29 mouse cellular contexts compared by ENCODE assay signal in genomic region chr3:65484161-65484733, GRCm38 (mm10). TPM values are rescaled to one million over a fixed set of nuclear protein-coding genes. Genes with fewer than 3 reads are reported as not detected.
DNase-seq lines count a peak whose midpoint lies in the region; ATAC-seq and TF ChIP-seq lines count a peak whose summit lies in the region.
"Had no signal": no experiment of that assay in that cellular context is flagged by ENCODE, and none has a peak within 500 bp of the region (broad histone marks: within the 10 kb centered on the region; RNA-seq: fewer than 3 reads in every experiment).

No protein-coding gene starts in this region.

- in situ Hi-C loops in ES-E14 (cut with MboI; ENCODE audit: low sequenced_read_pairs in 2 of 2, unreplicated experiment in 2 of 2) = no loop called here

- ATAC-seq in kidney, postnatal 0 days (replicated peaks; ENCODE audit: low FRiP score, low read depth) = no peak
- no peak for ATAC-seq in kidney, embryonic 14.5 days (ENCODE audit: low FRiP score, low TSS enrichment)
- ATAC-seq in common myeloid progenitor, adult 5-6 weeks (replicated peaks; ENCODE audit: low read depth, poor library complexity, severe bottlenecking) = peak; percentile 96
- peak; percentile 59; the same call in 1 of the 2 replicates for ATAC-seq in monocyte, adult 5-6 weeks (replicated peaks; ENCODE audit: insufficient number of reproducible peaks, low FRiP score, low TSS enrichment, poor library complexity, severe bottlenecking)
- ATAC-seq in hindbrain, embryonic 14.5 days (ENCODE audit: low FRiP score) = no peak
- ATAC-seq: CD4-positive, CD25-positive, alpha-beta regulatory T cell, adult 4 months; forebrain, embryonic 13.5 days; inflammation-experienced regulatory T-cells, adult 6 months had no signal

- no peak overlapping the region for H3K27ac ChIP-seq in kidney, postnatal 0 days
- no peak overlapping the region for H3K27ac ChIP-seq in kidney, embryonic 14.5 days (ENCODE audit: low read depth, low read length)
- H3K27ac ChIP-seq in ES-E14 (ENCODE audit: insufficient read depth, low read depth, low read length, poor library complexity, severe bottlenecking) = peak overlapping the region; percentile 3; the same call in 1 of the 2 replicates
- H3K27ac ChIP-seq in hindbrain, embryonic 14.5 days = no peak overlapping the region
- H3K27ac ChIP-seq: embryonic facial prominence, embryonic 13.5 days; forebrain, embryonic 13.5 days; gastrocnemius, adult 2 months; hindbrain, embryonic 13.5 days; macrophage; midbrain, embryonic 12.5 days; neural tube, embryonic 12.5 days had no signal

- no peaks in the 10 kb centered on the region for H3K4me1 ChIP-seq in kidney, postnatal 0 days (replicated peaks; ENCODE audit: insufficient read depth, low read length)
- peaks cover 7% of the 10 kb centered on the region for H3K4me1 ChIP-seq in kidney, embryonic 14.5 days (ENCODE audit: control insufficient read depth, insufficient read depth, low read length)
- peaks cover 5 to 11% of the 10 kb centered on the region in 2 experiments; a peak in 3 of 4 replicates for H3K4me1 ChIP-seq in ES-E14 (ENCODE audit: control insufficient read depth in 2 of 2, insufficient read depth in 2 of 2, low read length in 2 of 2, poor library complexity in 1 of 2)
- H3K4me1 ChIP-seq in hindbrain, embryonic 14.5 days (replicated peaks; ENCODE audit: control insufficient read depth, insufficient read depth, low read length) = no peaks in the 10 kb centered on the region
- H3K4me1 ChIP-seq: forebrain, embryonic 13.5 days; hindbrain, embryonic 13.5 days; midbrain, embryonic 12.5 days; neural tube, embryonic 12.5 days had no signal

- DNase-seq in kidney, postnatal 0 days (ENCODE audit: low spot score) = no peak
- DNase-seq in ES-E14 (ENCODE audit: low read depth, low spot score) = no peak
- DNase-seq in hindbrain, embryonic 14.5 days (ENCODE audit: low spot score) = no peak
- no peak for DNase-seq in gastrocnemius, postnatal 10 days
- DNase-seq in thymus, postnatal 25 days = no peak
- DNase-seq: adrenal gland, adult 2 months; cerebellum, adult 18-20 months; cerebellum, postnatal 25 days; embryo, embryonic 11 days; gastrocnemius, adult 2 months; heart, postnatal 10 days; kidney, adult 18-20 months; kidney, postnatal 14 days; lung, embryonic 14.5 days; retina, postnatal 1 day; thymus, postnatal 14 days had no signal

- TF ChIP-seq CTCF in kidney, postnatal 0 days (IDR thresholded peaks at IDR 0.05; ENCODE audit: low read depth) = peak; percentile 26; the same call in 1 of the 2 replicates

- no peak overlapping the region for H3K9ac ChIP-seq in kidney, postnatal 0 days (ENCODE audit: low read depth, low read length)
- no peak overlapping the region for H3K9ac ChIP-seq in kidney, embryonic 14.5 days (ENCODE audit: low read depth, low read length)
- peak overlapping the region; percentile 10; the same call in 1 of the 2 replicates for H3K9ac ChIP-seq in ES-E14 (ENCODE audit: insufficient read depth, low read depth, low read length, poor library complexity, severe bottlenecking)
- H3K9ac ChIP-seq in hindbrain, embryonic 14.5 days = no peak overlapping the region
- H3K9ac ChIP-seq: embryonic facial prominence, embryonic 13.5 days; forebrain, embryonic 13.5 days; hindbrain, embryonic 13.5 days; lung, embryonic 14.5 days; midbrain, embryonic 12.5 days; neural tube, embryonic 12.5 days had no signal

- no peak overlapping the region for H3K4me2 ChIP-seq in kidney, postnatal 0 days (ENCODE audit: low read length)
- no peak overlapping the region for H3K4me2 ChIP-seq in kidney, embryonic 14.5 days (replicated peaks; ENCODE audit: low read depth, low read length)
- H3K4me2 ChIP-seq in hindbrain, embryonic 14.5 days (replicated peaks) = no peak overlapping the region
- H3K4me2 ChIP-seq: embryonic facial prominence, embryonic 13.5 days; forebrain, embryonic 13.5 days; heart, embryonic 11.5 days; hindbrain, embryonic 13.5 days; lung, embryonic 14.5 days; midbrain, embryonic 12.5 days; neural tube, embryonic 12.5 days had no signal

- no peaks in the 10 kb centered on the region for H3K36me3 ChIP-seq in kidney, postnatal 0 days (ENCODE audit: insufficient read depth, low read length)
- no peaks in the 10 kb centered on the region for H3K36me3 ChIP-seq in kidney, embryonic 14.5 days (ENCODE audit: control insufficient read depth, insufficient read depth, low read length)
- H3K36me3 ChIP-seq in ES-E14 (ENCODE audit: control insufficient read depth, insufficient read depth, low read length, poor library complexity, severe bottlenecking) = no peaks in the 10 kb centered on the region
- H3K36me3 ChIP-seq in hindbrain, embryonic 14.5 days (replicated peaks; ENCODE audit: control insufficient read depth, insufficient read depth) = no peaks in the 10 kb centered on the region
- H3K36me3 ChIP-seq: embryonic facial prominence, embryonic 13.5 days; hindbrain, embryonic 13.5 days; midbrain, embryonic 12.5 days; neural tube, embryonic 12.5 days had no signal

- 62% methylated on average over 7 of the region's 7 CpGs for WGBS in kidney, postnatal 0 days
- 56% methylated on average over 7 of the region's 7 CpGs for WGBS in kidney, embryonic 14.5 days
- 71% methylated on average over 7 of the region's 7 CpGs for WGBS in hindbrain, embryonic 14.5 days

- H3K9me3 ChIP-seq in kidney, postnatal 0 days (replicated peaks; ENCODE audit: low read length) = no peaks in the 10 kb centered on the region
- H3K9me3 ChIP-seq in kidney, embryonic 14.5 days (ENCODE audit: control insufficient read depth, low read length) = no peaks in the 10 kb centered on the region
- no peaks in the 10 kb centered on the region for H3K9me3 ChIP-seq in ES-E14 (ENCODE audit: control insufficient read depth, insufficient read depth, low read depth, low read length)
- no peaks in the 10 kb centered on the region for H3K9me3 ChIP-seq in hindbrain, embryonic 14.5 days (ENCODE audit: control insufficient read depth, low read length)
- H3K9me3 ChIP-seq: embryonic facial prominence, embryonic 13.5 days; forebrain, embryonic 13.5 days; hindbrain, embryonic 13.5 days; midbrain, embryonic 12.5 days; neural tube, embryonic 12.5 days had no signal

- no peak overlapping the region for H3K4me3 ChIP-seq in kidney, postnatal 0 days (replicated peaks; ENCODE audit: low read depth, low read length)
- no peak overlapping the region for H3K4me3 ChIP-seq in kidney, embryonic 14.5 days (ENCODE audit: low read length)
- no peak overlapping the region for H3K4me3 ChIP-seq in ES-E14 (ENCODE audit: insufficient read depth in 1 of 2, low read depth in 1 of 2, low read length in 2 of 2, poor library complexity in 1 of 2, severe bottlenecking in 1 of 2)
- no peak overlapping the region for H3K4me3 ChIP-seq in hindbrain, embryonic 14.5 days (replicated peaks; ENCODE audit: low read length)
- H3K4me3 ChIP-seq: embryonic facial prominence, embryonic 13.5 days; erythroblast, embryonic 14.5 days; forebrain, embryonic 13.5 days; gastrocnemius, adult 2 months; hindbrain, embryonic 13.5 days; midbrain, embryonic 12.5 days; neural tube, embryonic 12.5 days had no signal

- no peaks in the 10 kb centered on the region for H3K27me3 ChIP-seq in kidney, postnatal 0 days (ENCODE audit: insufficient read depth, low read length)
- H3K27me3 ChIP-seq in kidney, embryonic 14.5 days (ENCODE audit: control insufficient read depth, insufficient read depth, low read length) = no peaks in the 10 kb centered on the region
- H3K27me3 ChIP-seq in hindbrain, embryonic 14.5 days (ENCODE audit: control insufficient read depth, insufficient read depth, low read length) = no peaks in the 10 kb centered on the region
- H3K27me3 ChIP-seq: embryonic facial prominence, embryonic 13.5 days; forebrain, embryonic 13.5 days; hindbrain, embryonic 13.5 days; midbrain, embryonic 12.5 days; neural tube, embryonic 12.5 days had no signal

TF ChIP-seq in ES-E14, 5 proteins besides CTCF, POLR2A, EP300 and RAD21:
- TF ChIP-seq MAFK (IDR thresholded peaks at IDR 0.05; ENCODE audit: insufficient read depth, low read depth, low read length) (no peak), CHD2 (IDR thresholded peaks at IDR 0.05; ENCODE audit: low read depth, low read length) (no peak), ZC3H11A (IDR thresholded peaks at IDR 0.05; ENCODE audit: borderline replicate concordance, low read depth, low read length) (no peak), HCFC1 (IDR thresholded peaks at IDR 0.05; ENCODE audit: borderline replicate concordance, insufficient read depth, low read length) (no peak), ZNF384 (IDR thresholded peaks at IDR 0.05; ENCODE audit: low read depth, low read length) (no peak)

RNA-seq across cellular contexts. Expression of gene Tiparp, which starts 44.0 kb away (rescaled TPM):
- 17.5 and 21.3 TPM in 2 replicates for polyA plus RNA-seq in kidney, postnatal 0 days (2015; fragmentation: Nextera tagmentation; extraction: Ambion mirVana)
- 23.1 and 29.9 TPM in 2 replicates for polyA plus RNA-seq in kidney, embryonic 14.5 days (2014; fragmentation: Nextera tagmentation; extraction: Ambion mirVana)
- total RNA-seq in ES-E14 (2012; rRNA removed) = 22.8 and 24.6 TPM in 2 replicates
- 23.1 and 27.2 TPM in 2 replicates for total RNA-seq in common myeloid progenitor, adult 5-6 weeks (2017)
- 41.8 to 78.8 TPM (median 72.4 TPM) in 3 replicates for total RNA-seq in monocyte, adult 5-6 weeks (2017)
- 30.8 and 32.2 TPM in 2 replicates for polyA plus RNA-seq in hindbrain, embryonic 14.5 days (2014; fragmentation: Nextera tagmentation; extraction: Ambion mirVana)
- 10 to 100 TPM; 11.2 to 11.9 TPM for total RNA-seq in gastrocnemius, postnatal 10 days (2021)

Comparison
In these comparisons a context has a peak if more than half of its experiments do, and no peak if none do; other contexts are left out.
1. ATAC-seq: peak in common myeloid progenitor, adult 5-6 weeks (single experiment) and monocyte, adult 5-6 weeks (single experiment); none in kidney, postnatal 0 days (single experiment), kidney, embryonic 14.5 days (single experiment) and hindbrain, embryonic 14.5 days (single experiment).